Mouse (Mus musculus) CD4-positive naive resting alpha-beta T cell, adult 76 days (primary cell): ENCODE results near the gene Tmbim6. TPM values are rescaled to one million over a fixed set of nuclear protein-coding genes. Genes with fewer than 3 reads are reported as not detected.

ENCODE experiments used
- total RNA-seq: library from RNA; stranded (reverse); gene quantifications from one replicate; pipeline ENCODE4 v1.2.4, GENCODE M21; 2023

Tmbim6 gene
- 387 TPM for total RNA-seq

DNA sequence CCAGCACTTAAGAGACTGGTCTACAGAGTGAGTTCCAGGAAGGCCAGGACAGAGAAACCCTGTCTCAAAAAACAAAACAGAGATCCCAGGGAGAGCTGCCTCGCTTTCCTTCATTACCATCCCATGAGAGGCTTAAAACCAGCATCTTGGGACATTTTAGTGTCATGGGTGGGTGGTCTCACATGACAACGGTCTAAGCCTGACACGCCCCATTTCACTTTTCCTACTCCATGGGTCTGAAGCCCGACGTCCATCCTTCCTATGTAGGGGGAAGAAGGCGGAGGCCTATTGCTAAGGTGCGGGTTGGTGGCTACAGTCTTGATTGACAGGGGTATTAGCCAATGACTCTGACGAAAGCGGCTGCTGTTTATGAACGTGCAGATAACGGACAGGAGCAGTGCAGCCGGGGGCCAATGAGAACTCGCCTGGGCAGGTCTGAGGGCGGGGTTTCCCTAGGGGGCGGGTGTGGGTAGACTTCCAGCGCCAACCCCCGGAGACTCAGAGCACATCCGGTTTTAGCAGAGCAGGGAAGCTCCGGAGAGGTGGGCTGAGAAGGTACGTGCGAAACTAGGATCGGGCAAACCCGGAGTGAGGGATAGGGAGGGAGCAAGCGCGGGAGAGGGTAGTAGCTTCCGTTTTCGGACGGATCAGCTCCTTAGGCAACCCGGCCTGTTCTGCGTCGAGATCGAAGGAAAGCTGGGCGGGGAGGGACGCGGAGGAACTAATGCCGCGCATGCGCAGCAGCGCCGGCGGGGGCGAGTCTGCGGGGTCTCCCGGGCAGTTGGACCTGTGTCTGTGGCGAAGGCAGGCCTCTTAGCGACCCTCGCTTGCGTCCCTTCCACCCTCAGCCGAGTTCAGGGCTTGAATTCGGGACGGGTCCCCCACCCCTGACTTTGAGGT lies at the start of gene Tmbim6:
Tmbim6 (plus strand) TSS at position 397 of the 900 bp plus-strand sequence.

GRCm38 (mm10) chr15:99370259-99370691 lies 22.4 kb upstream of the Tmbim6 start, which contains the start of gene Fmnl3:
Gene Fmnl3, minus strand, starts transcription at chr15:99370482.

DNA sequence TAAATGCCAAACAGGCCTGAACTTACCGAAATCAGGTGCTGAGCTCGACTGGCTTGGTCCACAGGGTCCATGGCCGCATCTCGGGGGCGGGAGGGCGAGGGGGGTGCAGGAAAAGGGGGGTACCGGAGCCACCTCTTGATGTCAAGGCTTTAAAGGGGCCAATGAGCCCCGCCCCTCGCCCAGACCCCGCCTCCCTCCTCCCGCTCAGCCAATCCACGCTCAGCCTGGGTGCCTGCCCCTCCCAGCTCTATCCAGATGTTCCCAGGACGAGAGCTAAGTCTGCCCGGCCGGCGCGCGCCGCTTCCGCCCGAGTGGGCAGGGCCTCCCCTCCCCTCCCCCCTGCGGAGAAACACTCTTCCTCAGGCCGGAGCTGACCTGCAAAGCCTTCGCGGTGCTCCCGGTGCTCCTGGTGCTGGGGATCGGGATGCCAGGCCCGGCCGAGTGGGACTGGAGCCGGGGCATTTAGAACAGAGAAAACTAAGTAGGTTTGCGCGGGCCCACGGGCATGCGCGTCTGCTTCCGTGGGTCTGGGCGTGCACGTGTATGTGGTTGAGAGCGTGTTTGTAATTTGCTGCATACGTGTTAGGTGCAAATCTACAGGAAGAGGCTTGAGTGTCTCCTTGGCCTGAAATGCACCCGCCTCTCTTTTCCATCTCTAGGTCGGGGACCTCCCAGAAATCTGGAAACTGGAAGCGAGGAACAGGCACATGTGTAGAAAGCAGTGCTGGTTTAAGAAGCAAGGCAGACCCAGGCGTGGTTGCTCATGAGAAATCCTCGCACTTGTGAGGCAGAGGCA lies 65.1 kb downstream of the Tmbim6 start, which contains the start of gene Nckap5l:
Nckap5l (minus strand) TSS at position 143 of the 796 bp plus-strand sequence.

Other genes starting within 250 kb of the Tmbim6 start
- gene Kcnh3, start 168.0 kb upstream of the Tmbim6 start, total RNA-seq: 3.3 TPM
- gene Mcrs1, start 140.9 kb upstream of the Tmbim6 start, total RNA-seq: 131 TPM
- 16.4 TPM for gene Prpf40b, start 97.8 kb upstream of the Tmbim6 start, total RNA-seq
- not detected for gene Fam186b, start 97.0 kb upstream of the Tmbim6 start, total RNA-seq
- gene Fmnl3, start 22.4 kb upstream of the Tmbim6 start, total RNA-seq: 52.1 TPM
- gene Nckap5l, start 64.9 kb downstream of the Tmbim6 start, total RNA-seq: 42.2 TPM
- 6.8 TPM for gene Bcdin3d, start 81.8 kb downstream of the Tmbim6 start, total RNA-seq
- gene Faim2, start 135.3 kb downstream of the Tmbim6 start, total RNA-seq: not detected
- gene Aqp2, start 186.2 kb downstream of the Tmbim6 start, total RNA-seq: not detected
- not detected for gene Aqp5, start 197.9 kb downstream of the Tmbim6 start, total RNA-seq
- not detected for gene Aqp6, start 208.5 kb downstream of the Tmbim6 start, total RNA-seq